In the genomic region with DNA sequence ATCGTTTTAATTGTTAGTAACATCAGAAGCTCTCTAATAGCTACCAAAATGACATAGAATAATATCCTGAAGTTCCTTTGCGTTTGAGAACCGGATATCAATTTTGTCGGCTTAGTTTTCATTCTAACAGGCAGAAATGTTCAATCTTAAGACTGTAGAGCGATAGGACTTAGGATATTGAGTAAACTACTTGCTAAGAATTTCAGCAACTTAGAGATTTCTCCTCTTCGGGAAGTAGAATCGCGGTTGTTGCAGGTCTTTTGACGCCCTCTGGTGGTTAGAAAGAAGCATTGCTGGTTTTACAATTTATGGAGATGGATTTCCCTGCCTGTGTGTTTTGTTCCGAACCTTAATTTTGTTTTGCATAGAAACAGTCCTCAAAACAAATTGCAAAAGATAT, we compare ENCODE assay signal across 9 mouse cellular contexts. TPM values are rescaled to one million over a fixed set of nuclear protein-coding genes. Genes with fewer than 3 reads are reported as not detected.
DNase-seq lines count a peak whose midpoint lies in the region; ATAC-seq and TF ChIP-seq lines count a peak whose summit lies in the region.
"Had no signal": no experiment of that assay in that cellular context is flagged by ENCODE, and none has a peak within 500 bp of the region (broad histone marks: within the 10 kb centered on the region; RNA-seq: fewer than 3 reads in every experiment).

No protein-coding gene starts in this region.

- WGBS in hindbrain, embryonic 14.5 days = 25% methylated on average over 10 of the region's 10 CpGs
- 28% methylated on average over 10 of the region's 10 CpGs for WGBS in hindbrain, embryonic 10.5 days
- 21% methylated on average over 10 of the region's 10 CpGs for WGBS in embryonic facial prominence, embryonic 14.5 days

- TF ChIP-seq CTCF in E14TG2a.4 (conservative IDR thresholded peaks at IDR 0.05; ENCODE audit: low read length) = peak; percentile 79

- no peak overlapping the region for H3K4me2 ChIP-seq in hindbrain, embryonic 14.5 days (replicated peaks)
- no peak overlapping the region for H3K4me2 ChIP-seq in embryonic facial prominence, embryonic 14.5 days (ENCODE audit: low read depth, low read length)
- H3K4me2 ChIP-seq: midbrain, embryonic 12.5 days had no signal

- H3K36me3 ChIP-seq in hindbrain, embryonic 14.5 days (replicated peaks; ENCODE audit: control insufficient read depth, insufficient read depth) = no peaks in the 10 kb centered on the region
- no peaks in the 10 kb centered on the region for H3K36me3 ChIP-seq in hindbrain, embryonic 10.5 days
- no peaks in the 10 kb centered on the region for H3K36me3 ChIP-seq in E14TG2a.4 (ENCODE audit: insufficient read depth, low read length)
- no peaks in the 10 kb centered on the region for H3K36me3 ChIP-seq in embryonic facial prominence, embryonic 14.5 days (ENCODE audit: control insufficient read depth, insufficient read depth, low read length)
- H3K36me3 ChIP-seq: midbrain, embryonic 12.5 days had no signal

- H3K4me3 ChIP-seq in hindbrain, embryonic 14.5 days (replicated peaks; ENCODE audit: low read length) = no peak overlapping the region
- no peak overlapping the region for H3K4me3 ChIP-seq in hindbrain, embryonic 10.5 days
- no peak overlapping the region for H3K4me3 ChIP-seq in E14TG2a.4 (replicated peaks; ENCODE audit: low read length)
- H3K4me3 ChIP-seq in embryonic facial prominence, embryonic 14.5 days (ENCODE audit: low read depth, low read length) = no peak overlapping the region
- H3K4me3 ChIP-seq: midbrain, embryonic 12.5 days had no signal

- DNase-seq in hindbrain, embryonic 14.5 days (ENCODE audit: low spot score) = peak; percentile 82
- no peak for DNase-seq in hindbrain, embryonic 10.5 days (ENCODE audit: low spot score)
- DNase-seq in 416B (ENCODE audit: low read depth) = peak; percentile 71
- peak; percentile 77 for DNase-seq in embryonic facial prominence, embryonic 14.5 days (ENCODE audit: low spot score)
- DNase-seq in T-cell, adult 2 months (ENCODE audit: low spot score) = no peak
- DNase-seq in urinary bladder, postnatal 10 days (ENCODE audit: low spot score) = no peak
- no peak for DNase-seq in lung, postnatal 14 days

- H3K9me3 ChIP-seq in hindbrain, embryonic 14.5 days (ENCODE audit: control insufficient read depth, low read length) = no peaks in the 10 kb centered on the region
- H3K9me3 ChIP-seq in hindbrain, embryonic 10.5 days = no peaks in the 10 kb centered on the region
- H3K9me3 ChIP-seq in E14TG2a.4 (ENCODE audit: low read length) = no peaks in the 10 kb centered on the region
- H3K9me3 ChIP-seq in embryonic facial prominence, embryonic 14.5 days (ENCODE audit: control insufficient read depth, low read length) = no peaks in the 10 kb centered on the region
- H3K9me3 ChIP-seq: midbrain, embryonic 12.5 days had no signal

- no peak overlapping the region for H3K27ac ChIP-seq in hindbrain, embryonic 14.5 days
- H3K27ac ChIP-seq in hindbrain, embryonic 10.5 days = no peak overlapping the region
- no peak overlapping the region for H3K27ac ChIP-seq in embryonic facial prominence, embryonic 14.5 days (replicated peaks; ENCODE audit: low read depth, low read length)
- H3K27ac ChIP-seq: midbrain, embryonic 12.5 days had no signal

- H3K27me3 ChIP-seq in hindbrain, embryonic 14.5 days (ENCODE audit: control insufficient read depth, insufficient read depth, low read length) = no peaks in the 10 kb centered on the region
- no peaks in the 10 kb centered on the region for H3K27me3 ChIP-seq in hindbrain, embryonic 10.5 days (ENCODE audit: insufficient read depth, poor library complexity, severe bottlenecking)
- H3K27me3 ChIP-seq in E14TG2a.4 (ENCODE audit: insufficient read depth, low read length) = no peaks in the 10 kb centered on the region
- H3K27me3 ChIP-seq in embryonic facial prominence, embryonic 14.5 days (replicated peaks; ENCODE audit: control insufficient read depth, insufficient read depth, low read length) = no peaks in the 10 kb centered on the region
- H3K27me3 ChIP-seq: midbrain, embryonic 12.5 days had no signal

- no peak for ATAC-seq in hindbrain, embryonic 14.5 days (ENCODE audit: low FRiP score)
- no peak for ATAC-seq in embryonic facial prominence, embryonic 14.5 days (ENCODE audit: low read depth)

- no peak overlapping the region for H3K9ac ChIP-seq in hindbrain, embryonic 14.5 days
- H3K9ac ChIP-seq in embryonic facial prominence, embryonic 14.5 days (ENCODE audit: low read depth, low read length) = no peak overlapping the region
- H3K9ac ChIP-seq: midbrain, embryonic 12.5 days had no signal

- H3K4me1 ChIP-seq in hindbrain, embryonic 14.5 days (replicated peaks; ENCODE audit: control insufficient read depth, insufficient read depth, low read length) = no peaks in the 10 kb centered on the region
- no peaks in the 10 kb centered on the region for H3K4me1 ChIP-seq in hindbrain, embryonic 10.5 days (replicated peaks)
- H3K4me1 ChIP-seq in E14TG2a.4 (replicated peaks; ENCODE audit: low read depth, low read length) = no peaks in the 10 kb centered on the region
- no peaks in the 10 kb centered on the region for H3K4me1 ChIP-seq in embryonic facial prominence, embryonic 14.5 days (ENCODE audit: control insufficient read depth, insufficient read depth, low read length)
- H3K4me1 ChIP-seq: midbrain, embryonic 12.5 days had no signal

RNA-seq across cellular contexts. Expression of a gene that starts 36.2 kb away (rescaled TPM):
- polyA plus RNA-seq in hindbrain, embryonic 14.5 days (2014; fragmentation: Nextera tagmentation; extraction: Ambion mirVana) = 0.64 and 0.76 TPM in 2 replicates
- polyA plus RNA-seq in hindbrain, embryonic 10.5 days (2016; fragmentation: Nextera tagmentation; extraction: Ambion mirVana) = 0.49 and 1.1 TPM in 2 replicates
- 0.52 and 1.0 TPM in 2 replicates for polyA plus RNA-seq in embryonic facial prominence, embryonic 14.5 days (2014; fragmentation: Nextera tagmentation; extraction: Ambion mirVana)

RNA-seq across cellular contexts. Expression of a gene that starts 36.8 kb away (rescaled TPM):
- 25.7 and 27.1 TPM in 2 replicates for polyA plus RNA-seq in hindbrain, embryonic 14.5 days (2014; fragmentation: Nextera tagmentation; extraction: Ambion mirVana)
- polyA plus RNA-seq in hindbrain, embryonic 10.5 days (2016; fragmentation: Nextera tagmentation; extraction: Ambion mirVana) = 38.8 and 39.6 TPM in 2 replicates
- polyA plus RNA-seq in embryonic facial prominence, embryonic 14.5 days (2014; fragmentation: Nextera tagmentation; extraction: Ambion mirVana) = 28.5 and 30.2 TPM in 2 replicates

Comparison
In these comparisons a context has a peak if more than half of its experiments do, and no peak if none do; other contexts are left out.
1. DNase-seq: peak in hindbrain, embryonic 14.5 days (single experiment), 416B (single experiment) and embryonic facial prominence, embryonic 14.5 days (single experiment); none in hindbrain, embryonic 10.5 days (single experiment), T-cell, adult 2 months (single experiment), urinary bladder, postnatal 10 days (single experiment) and lung, postnatal 14 days (single experiment).